Mouse (Mus musculus) cerebellum, adult 9-10 months (tissue): Measurements from ENCODE around the gene Hesx1.
A peak's percentile ranks its signal among the peaks of the same experiment; 100 is the strongest.
"Not testable (repeated sequence)": the region's sequence is repeated elsewhere in the genome, so short reads cannot be mapped to it uniquely, and the experiment has no call there.

Experiments used
- DNase-seq: peaks from one replicate; pipeline ENCODE4 v3.0.0; 2022

Hesx1 gene

DNA sequence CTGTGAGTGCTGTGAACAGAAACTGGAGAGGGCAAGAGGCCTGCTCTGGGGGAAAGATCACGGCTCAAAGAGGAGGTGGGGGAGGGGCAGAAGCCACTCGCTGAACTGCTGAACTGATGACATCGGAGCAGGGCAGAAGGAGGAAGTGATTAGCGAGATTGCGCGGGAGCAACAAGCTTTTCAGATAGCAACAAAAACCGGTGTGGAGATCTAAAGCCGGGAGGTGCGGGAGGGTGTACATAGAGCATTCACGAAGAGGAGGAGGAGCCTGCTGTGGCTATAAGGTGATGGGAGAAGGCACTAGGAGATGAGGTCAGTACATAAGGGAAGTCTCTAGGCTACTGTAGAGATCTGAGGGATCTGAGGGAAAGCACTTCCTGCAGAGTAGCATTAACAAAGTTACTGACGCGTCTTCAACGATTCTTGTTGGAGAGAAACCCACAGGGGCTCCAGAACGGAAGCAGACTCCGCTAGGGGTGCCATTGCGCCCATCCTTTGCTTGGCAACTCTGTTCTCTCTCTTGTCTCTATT lies at the start of gene Hesx1:
Gene Hesx1, plus strand, starts transcription at position 206 of the 531 bp plus-strand sequence.
- peak; percentile 4 for DNase-seq

GRCm38 (mm10) chr14:26956139-26956538 lies 38.1 kb upstream of the Hesx1 start:
- DNase-seq = not testable (repeated sequence)

- DNase-seq = no peak
These were observed 33.7 kb upstream of the Hesx1 start for GRCm38 (mm10) chr14:26960518-26960917.

DNA sequence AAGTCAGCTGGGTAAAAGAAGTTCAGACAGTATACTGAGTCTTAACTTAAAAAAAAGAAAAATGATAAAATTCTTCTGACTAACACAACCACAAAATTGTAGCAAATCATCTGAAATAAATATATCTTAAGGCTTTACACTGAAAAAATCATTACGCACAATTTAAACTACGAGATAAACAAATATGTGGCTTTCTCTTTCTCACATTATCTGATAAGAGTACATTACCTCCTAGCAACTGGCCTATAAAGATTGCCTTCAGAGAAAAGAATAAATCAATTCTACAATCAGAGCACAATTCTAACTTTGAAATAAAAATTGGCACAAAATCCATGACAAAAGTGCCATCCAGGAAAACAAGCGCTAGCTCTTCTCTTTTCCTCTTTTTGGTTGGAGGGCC lies 25.1 kb upstream of the Hesx1 start:
- no peak for DNase-seq

GRCm38 (mm10) chr14:26969856-26970407 lies 24.3 kb upstream of the Hesx1 start:
- DNase-seq = peak; percentile 77

- peak; percentile 93 for DNase-seq
These were observed 23.7 kb upstream of the Hesx1 start for GRCm38 (mm10) chr14:26970439-26970932.

DNA sequence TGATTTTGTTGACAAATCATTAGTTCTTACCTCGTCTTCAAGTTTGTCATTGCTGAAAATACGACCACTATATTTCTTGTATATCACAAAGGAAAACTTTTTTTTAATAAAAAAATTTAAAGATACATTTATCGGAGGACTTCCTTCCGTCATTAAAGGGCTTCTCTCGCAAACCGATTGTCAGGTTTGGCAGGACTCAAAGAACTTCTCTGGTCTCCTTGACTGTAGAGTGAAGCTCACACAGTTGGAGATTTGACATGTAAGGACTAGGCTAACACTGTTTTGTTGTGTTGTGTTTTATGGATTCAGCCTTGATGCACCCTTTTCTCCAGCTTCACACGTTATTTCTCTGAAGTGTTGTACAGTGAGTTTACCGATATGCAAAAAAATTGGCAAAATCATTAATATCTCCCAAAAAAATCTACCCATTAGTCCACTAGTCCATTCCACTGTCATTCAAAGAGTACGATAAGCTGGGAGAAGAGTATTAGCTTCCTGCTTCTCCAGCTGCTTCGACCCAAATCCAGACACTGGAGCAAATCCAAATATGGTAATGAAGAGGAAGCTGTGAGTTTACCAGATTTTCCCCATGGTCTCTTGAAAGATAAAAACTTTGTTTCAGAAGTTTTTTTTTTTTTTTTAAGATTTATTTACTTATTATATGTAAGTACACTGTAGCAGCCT lies 23.0 kb upstream of the Hesx1 start, which contains the start of gene Appl1:
Gene Appl1, minus strand, starts transcription at position 127 of the 684 bp plus-strand sequence.
- DNase-seq = peak; percentile 38

DNA sequence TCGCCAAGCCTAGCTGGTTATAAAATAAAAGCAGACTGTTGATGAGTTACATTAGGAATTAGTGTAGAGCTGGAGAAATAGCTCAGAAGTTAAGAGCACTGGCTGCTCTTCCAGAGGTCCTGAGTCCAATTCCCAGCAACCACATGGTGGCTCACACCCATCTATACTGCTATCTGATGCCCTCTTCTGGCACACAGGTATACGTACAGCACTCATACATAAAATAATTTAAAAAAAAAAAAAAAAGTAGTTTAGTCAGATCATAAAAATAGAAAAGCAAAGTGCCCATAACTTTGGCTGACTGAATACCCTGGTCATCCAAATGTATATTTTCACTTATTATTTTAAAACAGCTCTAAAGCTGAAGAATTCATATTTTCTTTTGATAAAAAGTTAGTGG lies 21.1 kb upstream of the Hesx1 start:
- DNase-seq = no peak

- DNase-seq = no peak
These were observed 18.7 kb upstream of the Hesx1 start for GRCm38 (mm10) chr14:26975490-26975889.

DNA sequence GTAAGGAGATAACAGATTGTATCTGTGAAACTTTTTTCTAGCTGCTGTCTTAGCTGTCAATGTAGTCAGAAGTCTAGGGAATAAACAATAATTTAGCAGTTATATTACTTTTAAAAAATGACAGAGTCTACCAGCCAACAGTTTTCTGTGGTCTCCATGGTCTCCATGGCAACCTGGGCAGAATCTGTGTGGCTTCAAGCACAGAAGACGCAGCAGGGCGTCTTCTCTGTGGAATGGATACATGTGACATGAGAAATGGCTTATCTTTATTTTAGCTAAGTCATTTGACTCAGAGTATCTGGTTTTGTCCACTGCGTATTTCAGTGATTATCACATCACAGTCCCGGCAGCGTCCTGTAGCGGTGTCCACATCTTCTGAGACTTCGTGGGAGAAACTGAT lies 18.0 kb upstream of the Hesx1 start:
- DNase-seq = no peak

DNA sequence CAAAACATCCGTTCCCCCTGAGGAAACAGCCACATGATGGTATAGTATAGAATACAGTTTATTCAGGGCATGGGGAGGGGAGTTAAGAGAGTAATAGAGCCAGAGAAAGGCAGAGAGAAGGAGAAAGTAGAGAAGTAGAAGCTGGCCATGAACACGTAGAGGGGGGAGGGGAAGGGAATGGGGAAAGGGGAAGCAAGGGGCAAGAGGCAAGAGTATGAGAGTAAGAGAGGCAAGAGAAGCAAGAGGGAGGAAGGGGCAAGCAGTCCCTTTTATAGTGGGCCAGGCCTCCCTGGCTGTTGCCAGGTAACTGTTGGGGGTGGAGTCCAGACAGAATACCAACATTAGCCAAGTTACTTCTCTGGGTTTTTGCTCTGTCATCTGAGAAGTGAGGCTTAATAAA lies 16.7 kb upstream of the Hesx1 start:
- no peak for DNase-seq

GRCm38 (mm10) chr14:26979808-26980207 lies 14.4 kb upstream of the Hesx1 start:
- no peak for DNase-seq

DNA sequence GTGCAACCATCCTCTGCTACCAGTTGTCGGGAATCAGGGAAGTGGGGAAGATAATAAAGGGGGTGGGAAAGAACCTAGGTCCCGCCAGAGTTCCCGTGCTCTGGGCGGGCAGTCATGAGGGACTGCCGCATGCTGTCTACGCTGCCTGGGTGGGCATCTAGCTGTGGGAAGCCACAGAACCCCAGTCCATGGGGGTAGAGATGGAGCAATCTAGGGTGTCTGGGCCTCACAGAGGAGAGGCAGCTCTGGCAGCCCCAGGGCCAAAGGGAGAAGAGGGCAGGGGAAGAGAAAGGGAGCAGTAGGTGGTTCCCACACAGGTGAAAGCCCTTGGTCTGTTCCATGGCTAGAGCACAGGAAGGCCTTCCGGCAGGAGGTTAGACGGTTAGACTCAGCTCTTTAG lies 13.2 kb upstream of the Hesx1 start:
- no peak for DNase-seq

- no peak for DNase-seq
These were observed 12.6 kb upstream of the Hesx1 start for GRCm38 (mm10) chr14:26981494-26982149.

GRCm38 (mm10) chr14:26982150-26982530 lies 12.1 kb upstream of the Hesx1 start:
- DNase-seq = no peak

- no peak for DNase-seq
These were observed 5.5 kb upstream of the Hesx1 start for GRCm38 (mm10) chr14:26988694-26989093.

DNA sequence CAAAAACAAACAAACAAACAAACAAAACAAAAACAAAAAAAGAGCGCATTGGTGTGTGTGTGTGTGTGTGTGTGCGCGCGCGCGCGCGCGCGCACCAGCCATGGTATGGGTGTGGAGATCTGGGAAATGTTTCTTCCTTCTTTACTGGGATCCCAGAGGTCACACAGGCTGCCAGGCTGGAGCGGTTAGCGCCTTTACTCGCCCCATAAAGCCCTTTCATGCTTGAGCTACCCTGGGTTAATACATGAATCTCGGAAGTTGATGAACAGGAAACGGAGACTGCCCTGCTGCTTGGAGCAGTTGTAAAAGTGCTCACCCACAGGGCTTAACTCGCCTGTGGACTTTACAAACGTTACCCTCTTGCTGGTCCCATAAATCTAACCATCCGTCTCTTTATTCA lies 2.6 kb upstream of the Hesx1 start:
- no peak for DNase-seq

DNA sequence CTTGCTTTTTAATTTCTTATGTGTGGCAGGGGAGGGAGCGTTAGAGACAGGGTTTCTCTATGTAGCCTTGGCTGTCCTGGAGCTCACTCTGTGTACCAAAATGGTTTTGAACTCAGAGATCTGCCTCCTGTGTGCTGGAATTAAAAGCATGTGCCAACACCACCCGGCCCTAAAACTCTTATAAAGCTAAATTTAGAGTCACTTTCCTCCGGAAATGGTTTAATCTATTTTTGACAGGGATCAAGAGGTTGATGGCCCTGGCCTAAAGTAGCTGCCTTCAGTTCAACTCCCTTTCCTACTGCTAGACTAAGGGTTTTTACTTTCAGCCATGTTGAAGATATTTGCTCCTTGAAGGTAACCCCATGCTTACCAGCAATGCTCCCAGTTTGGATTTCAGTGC lies 789 bp upstream of the Hesx1 start:
- DNase-seq = no peak

DNA sequence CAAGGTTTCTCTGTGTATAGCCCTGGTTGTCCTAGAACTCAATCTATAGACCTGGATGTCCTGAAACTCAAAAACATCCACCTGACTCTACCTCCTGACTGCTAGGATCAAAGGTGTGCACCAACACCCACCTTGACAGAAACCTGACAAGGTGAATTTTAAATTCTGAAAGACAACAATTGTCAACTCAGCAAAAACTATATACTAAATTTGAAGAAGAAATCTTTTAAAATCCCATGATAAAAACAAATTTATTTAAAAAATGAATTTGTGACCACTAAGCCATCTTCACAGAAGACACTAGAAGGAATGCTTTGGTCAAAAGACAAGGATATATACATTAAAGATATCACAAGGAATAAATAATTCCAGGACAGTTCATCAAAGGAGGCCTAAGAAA lies 2.0 kb downstream of the Hesx1 start:
- DNase-seq = no peak

- DNase-seq = no peak
These were observed 6.2 kb downstream of the Hesx1 start for GRCm38 (mm10) chr14:27000386-27000785.

- DNase-seq = no peak
These were observed 10.7 kb downstream of the Hesx1 start for GRCm38 (mm10) chr14:27004906-27005305.

DNA sequence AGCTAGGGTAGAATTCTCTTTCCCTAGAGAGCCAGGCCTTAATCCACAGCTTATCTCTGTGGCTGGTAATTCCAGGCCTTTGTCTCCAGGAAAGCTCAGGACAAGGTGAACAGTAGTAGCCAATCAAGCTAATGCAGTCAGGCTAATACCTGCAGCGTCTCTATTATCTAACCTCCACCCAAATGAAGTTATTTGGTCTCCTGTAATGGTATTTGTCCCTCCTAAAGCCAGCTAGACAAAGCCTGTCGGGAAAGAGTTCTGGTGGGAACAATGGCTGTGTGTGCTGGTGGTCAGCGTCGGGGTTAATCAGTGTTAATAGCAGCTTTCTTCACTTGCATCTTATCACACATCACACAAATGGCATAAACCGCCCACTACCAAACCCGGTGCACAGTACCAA lies 11.7 kb downstream of the Hesx1 start:
- DNase-seq = no peak

DNA sequence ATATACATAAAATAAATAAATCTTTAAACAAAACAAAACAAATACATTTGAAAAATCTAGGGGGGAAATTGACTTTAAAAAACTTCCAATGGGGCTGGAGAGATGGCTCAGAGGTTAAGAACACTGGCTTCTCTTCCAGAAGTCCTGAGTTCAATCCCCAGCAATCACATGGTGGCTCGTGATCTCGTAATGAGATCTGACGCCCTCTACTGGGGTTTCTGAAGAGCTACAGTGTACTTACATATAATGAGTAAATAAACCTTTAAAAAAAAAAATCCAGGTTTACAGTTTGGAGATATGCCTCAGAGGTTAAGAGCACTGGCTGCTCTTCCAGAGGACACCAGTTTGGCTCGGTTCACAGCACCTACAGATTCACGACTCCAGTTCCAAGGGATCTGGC lies 17.3 kb downstream of the Hesx1 start:
- no peak for DNase-seq

DNA sequence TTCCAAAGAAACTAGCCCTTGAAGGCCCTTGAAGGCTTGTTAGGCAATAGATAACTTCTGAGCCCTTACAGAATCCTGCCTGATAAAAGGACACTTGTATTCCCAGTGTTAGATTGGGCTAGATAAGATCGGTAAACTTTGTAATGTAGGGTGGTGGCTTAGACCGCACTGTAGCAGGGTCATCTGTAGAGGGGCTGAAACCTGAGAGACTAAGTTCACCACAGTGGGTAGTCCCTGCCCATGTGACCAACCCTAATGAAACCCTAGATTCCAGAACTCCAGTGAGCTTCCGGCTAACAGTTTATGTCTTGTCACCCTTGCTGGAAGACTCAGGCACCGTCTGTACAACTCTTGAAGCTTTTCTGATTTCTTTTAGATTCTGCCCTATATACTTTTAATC lies 19.4 kb downstream of the Hesx1 start:
- DNase-seq = no peak
